Comparison of ENCODE assay signal across 8 mouse cellular contexts in genomic region chr11:118648369-118648768, GRCm38 (mm10).
DNase-seq lines count a peak whose midpoint lies in the region; ATAC-seq lines count a peak whose summit lies in the region.

No protein-coding gene starts in this region.

- DNase-seq in CD4-positive, CD25-positive, alpha-beta regulatory T cell, adult 2 months (ENCODE audit: low read depth, low spot score), result peak; percentile 44
- peak; percentile 27 for DNase-seq in ovary, postnatal 36 days (ENCODE audit: low spot score)
- no peak for DNase-seq in ovary, adult 18-20 months (ENCODE audit: low spot score)
- DNase-seq in cerebellum, adult 9-10 months, result peak; percentile 90
- DNase-seq in heart, postnatal 25 days (ENCODE audit: low spot score), result peak; percentile 9
- DNase-seq in lung, postnatal 4 days, result peak; percentile 35 to 52
- DNase-seq in yolk sac, embryonic 10.5 days (ENCODE audit: low spot score), result no peak

- intact Hi-C loops in heart, postnatal 25 days (cut with DNase I), result loop anchor here (1.0 kb wide), 1 partner anchor 91 kb away; no protein-coding TSS in a partner anchor

- ATAC-seq in CD4-positive, CD25-positive, alpha-beta regulatory T cell, adult 4 months, result no peak

Comparison
In these comparisons a context has a peak if more than half of its experiments do, and no peak if none do; other contexts are left out.
1. DNase-seq: peak in CD4-positive, CD25-positive, alpha-beta regulatory T cell, adult 2 months (single experiment), ovary, postnatal 36 days (single experiment), cerebellum, adult 9-10 months (single experiment), heart, postnatal 25 days (single experiment) and lung, postnatal 4 days (2 of 2); none in ovary, adult 18-20 months (single experiment) and yolk sac, embryonic 10.5 days (single experiment).